In the genomic region with DNA sequence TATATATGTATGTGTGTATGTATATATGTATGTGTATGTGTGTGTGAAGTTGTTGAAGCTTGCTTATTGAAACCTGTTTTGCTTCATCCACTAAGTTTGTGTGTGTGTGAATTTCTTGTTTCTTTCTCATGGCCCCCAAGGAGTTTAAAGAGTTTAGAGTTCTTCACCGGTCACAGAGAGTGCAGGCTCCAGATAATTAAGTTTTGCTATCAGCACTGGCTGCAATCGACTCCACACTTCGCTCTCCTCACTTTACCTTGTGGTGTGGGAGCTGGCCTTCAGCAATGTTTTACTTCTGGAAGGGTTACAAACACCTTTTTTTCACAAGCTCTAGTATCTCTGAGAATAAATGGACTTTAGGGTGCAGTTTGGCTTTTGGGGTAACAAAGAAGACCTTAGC, we compare ENCODE assay signal across 31 mouse cellular contexts. TPM values are rescaled to one million over a fixed set of nuclear protein-coding genes. Genes with fewer than 3 reads are reported as not detected.
"Had no signal": no experiment of that assay in that cellular context is flagged by ENCODE, and none has a peak within 500 bp of the region (broad histone marks: within the 10 kb centered on the region; RNA-seq: fewer than 3 reads in every experiment).

No protein-coding gene starts in this region.

- H3K4me1 ChIP-seq: heart, embryonic 12.5 days; heart, embryonic 13.5 days; heart, embryonic 15.5 days; hindbrain, embryonic 10.5 days; hindbrain, embryonic 12.5 days; hindbrain, embryonic 13.5 days; hindbrain, embryonic 15.5 days; intestine, embryonic 15.5 days; kidney, embryonic 15.5 days had no signal

- H3K9me3 ChIP-seq: heart, embryonic 12.5 days; heart, embryonic 13.5 days; heart, embryonic 15.5 days; hindbrain, embryonic 10.5 days; hindbrain, embryonic 12.5 days; hindbrain, embryonic 13.5 days; hindbrain, embryonic 15.5 days; intestine, embryonic 15.5 days; kidney, embryonic 15.5 days had no signal

- H3K4me3 ChIP-seq: heart, embryonic 12.5 days; heart, embryonic 13.5 days; heart, embryonic 15.5 days; hindbrain, embryonic 10.5 days; hindbrain, embryonic 12.5 days; hindbrain, embryonic 13.5 days; hindbrain, embryonic 15.5 days; intestine, embryonic 15.5 days; kidney, embryonic 15.5 days; layer of hippocampus, adult 2 months; left cerebral cortex, adult 2 months had no signal

- H3K9ac ChIP-seq: heart, embryonic 12.5 days; heart, embryonic 13.5 days; heart, embryonic 15.5 days; hindbrain, embryonic 12.5 days; hindbrain, embryonic 13.5 days; hindbrain, embryonic 14.5 days; hindbrain, embryonic 15.5 days; intestine, embryonic 15.5 days; kidney, embryonic 15.5 days had no signal

- H3K27ac ChIP-seq: heart, embryonic 13.5 days; heart, embryonic 15.5 days; hindbrain, embryonic 10.5 days; hindbrain, embryonic 12.5 days; hindbrain, embryonic 13.5 days; hindbrain, embryonic 14.5 days; hindbrain, embryonic 15.5 days; hindbrain, postnatal 0 days; intestine, embryonic 15.5 days; kidney, embryonic 15.5 days; kidney, postnatal 0 days; layer of hippocampus, adult 2 months; left cerebral cortex, adult 2 months had no signal

- DNase-seq: heart, postnatal 10 days; heart, postnatal 14 days; heart, postnatal 36 days; heart, postnatal 4 days; kidney, adult 11 months; kidney, adult 18-20 months; kidney, adult 2 months; kidney, adult 8-10 months; kidney, adult 9 months; kidney, postnatal 10 days; kidney, postnatal 14 days; kidney, postnatal 25 days; kidney, postnatal 36 days; kidney, postnatal 4 days; layer of hippocampus, adult 9-11 months; layer of hippocampus, postnatal 36 days had no signal

- H3K27me3 ChIP-seq: heart, embryonic 12.5 days; heart, embryonic 13.5 days; heart, embryonic 15.5 days; hindbrain, embryonic 12.5 days; hindbrain, embryonic 13.5 days; hindbrain, embryonic 15.5 days; intestine, embryonic 15.5 days; kidney, embryonic 15.5 days had no signal

RNA-seq across cellular contexts. Expression of gene P4ha3, which starts 45.9 kb away (rescaled TPM):
- total RNA-seq: hematopoietic stem cell, adult 5-6 weeks had no signal
